Mouse (Mus musculus): ENCODE measurements around the gene Gm20388. TPM values are rescaled to one million over a fixed set of nuclear protein-coding genes. Genes with fewer than 3 reads are reported as not detected.

Gene Gm20388
- polyA plus RNA-seq, 1 experiment from 2014 or later = not detected

DNA sequence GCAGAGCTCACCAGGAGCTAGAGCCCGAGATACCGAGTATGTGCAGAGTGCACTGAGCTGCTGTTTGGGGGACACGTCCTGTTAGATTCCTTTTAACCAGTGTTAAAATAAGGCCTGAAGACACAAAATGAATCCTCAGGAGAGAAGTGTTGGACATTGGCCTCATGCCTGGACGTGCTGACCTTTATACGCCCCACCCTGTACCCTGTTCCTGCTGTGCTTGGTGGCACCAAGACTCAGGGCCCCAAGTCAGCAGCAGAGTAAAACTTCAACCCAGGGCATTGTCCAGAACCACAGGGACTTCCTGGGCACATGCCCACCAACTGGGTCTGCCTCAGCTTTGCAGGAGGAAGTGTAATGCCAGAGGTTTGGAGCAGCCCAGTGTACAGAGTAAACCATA, 2879.2 kb downstream of the Gm20388 start:
- Histone ChIP-seq H3K27me3 (replicated peaks) (no peaks in the 10 kb centered on the region), H3K4me3 (no peak overlapping the region), H3K9me3 (no peaks in the 10 kb centered on the region), H3K9ac (no peak overlapping the region), H3K27ac (replicated peaks) (no peak overlapping the region), H3K4me1 (peaks cover 14% of the 10 kb centered on the region), H3K4me2 (no peak overlapping the region), H3K36me3 (peaks cover 55% of the 10 kb centered on the region)
- 86% methylated on average over 5 of the region's 5 CpGs for WGBS
- no peak for ATAC-seq (ENCODE audit: extremely low read depth, insufficient number of reproducible peaks, low FRiP score, low TSS enrichment)

DNA sequence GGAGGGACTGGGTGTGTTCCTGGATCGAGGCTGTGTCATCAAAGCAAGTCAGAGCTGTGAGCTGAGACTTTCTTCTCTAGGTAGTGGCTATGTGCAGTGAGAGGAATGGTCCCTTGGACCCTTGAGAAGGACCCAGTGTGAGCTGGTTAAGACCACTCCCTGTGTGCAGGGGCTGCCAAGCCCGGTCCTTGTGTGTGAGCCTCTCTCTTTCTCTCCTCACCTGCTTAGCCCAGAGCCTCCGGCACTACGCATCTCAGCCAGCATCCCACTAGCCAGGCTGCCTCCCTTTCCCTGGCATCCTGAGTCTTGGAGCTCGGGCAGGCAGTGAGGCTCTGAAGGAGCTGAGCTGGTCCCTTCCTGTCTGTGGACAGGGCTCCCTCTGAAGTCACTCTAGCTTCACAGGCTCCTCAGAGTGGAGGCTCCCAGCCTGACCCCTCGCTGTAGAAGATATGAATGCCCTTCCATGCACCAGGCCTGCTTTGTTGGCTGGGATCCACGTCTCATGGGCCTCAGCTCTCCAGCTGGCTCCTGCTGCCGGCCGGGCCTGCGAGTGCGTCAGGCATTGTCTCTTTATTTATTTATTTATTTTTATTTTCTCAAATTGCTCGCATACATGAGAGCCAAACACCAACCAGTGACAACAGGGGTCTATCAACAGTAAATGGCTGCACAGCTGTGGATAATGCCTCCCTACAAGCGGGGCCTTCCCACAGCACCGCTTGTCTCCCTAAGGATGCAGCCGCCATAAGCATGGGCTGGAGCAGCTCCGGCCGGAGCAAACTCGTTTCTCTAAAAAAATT, 2882.9 kb downstream of the Gm20388 start:
- H3K27ac ChIP-seq (replicated peaks) = peak overlapping the region; percentile 24; the same call in 1 of the 2 replicates
- ATAC-seq (ENCODE audit: extremely low read depth, insufficient number of reproducible peaks, low FRiP score, low TSS enrichment) = no peak; the same call in 1 of the 2 replicates
- H3K9ac ChIP-seq = peak overlapping the region; percentile 21; the same call in 1 of the 2 replicates

DNA sequence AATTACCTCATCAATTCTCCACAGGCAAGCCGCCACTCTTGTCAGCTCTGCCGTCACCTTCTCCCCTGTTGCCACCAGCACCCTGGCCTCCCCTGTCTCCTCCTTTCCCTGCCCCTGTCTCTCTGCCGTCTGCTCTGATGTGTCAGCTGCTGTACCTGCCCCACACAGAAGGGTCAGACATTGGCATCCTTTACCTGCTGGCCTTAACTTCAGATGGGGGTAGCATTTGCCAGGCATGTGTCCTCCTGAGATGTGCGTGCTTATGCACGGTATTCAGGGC, 2883.5 kb downstream of the Gm20388 start:
- Histone ChIP-seq H3K4me3 (no peak overlapping the region), H3K9me3 (no peaks in the 10 kb centered on the region), H3K27ac (replicated peaks) (no peak overlapping the region), H3K4me1 (peaks cover 14% of the 10 kb centered on the region), H3K4me2 (no peak overlapping the region), H3K36me3 (peaks cover 24% of the 10 kb centered on the region), H3K27me3 (replicated peaks) (no peaks in the 10 kb centered on the region), H3K9ac (0 out of 2 replicates have a peak overlapping the region, but pooled peaks have one; percentile 8)
- no peak for ATAC-seq (ENCODE audit: extremely low read depth, insufficient number of reproducible peaks, low FRiP score, low TSS enrichment)
- 80% methylated on average over 5 of the region's 5 CpGs for WGBS

More for the DNA sequence above, 2882.9 kb downstream of the Gm20388 start:
- Histone ChIP-seq H3K4me1 (peaks cover 14% of the 10 kb centered on the region), H3K4me2 (no peak overlapping the region), H3K4me3 (no peak overlapping the region), H3K9me3 (no peaks in the 10 kb centered on the region), H3K27me3 (replicated peaks) (no peaks in the 10 kb centered on the region), H3K36me3 (peaks cover 29% of the 10 kb centered on the region)
- 63% methylated on average over 18 of the region's 18 CpGs for WGBS

DNA sequence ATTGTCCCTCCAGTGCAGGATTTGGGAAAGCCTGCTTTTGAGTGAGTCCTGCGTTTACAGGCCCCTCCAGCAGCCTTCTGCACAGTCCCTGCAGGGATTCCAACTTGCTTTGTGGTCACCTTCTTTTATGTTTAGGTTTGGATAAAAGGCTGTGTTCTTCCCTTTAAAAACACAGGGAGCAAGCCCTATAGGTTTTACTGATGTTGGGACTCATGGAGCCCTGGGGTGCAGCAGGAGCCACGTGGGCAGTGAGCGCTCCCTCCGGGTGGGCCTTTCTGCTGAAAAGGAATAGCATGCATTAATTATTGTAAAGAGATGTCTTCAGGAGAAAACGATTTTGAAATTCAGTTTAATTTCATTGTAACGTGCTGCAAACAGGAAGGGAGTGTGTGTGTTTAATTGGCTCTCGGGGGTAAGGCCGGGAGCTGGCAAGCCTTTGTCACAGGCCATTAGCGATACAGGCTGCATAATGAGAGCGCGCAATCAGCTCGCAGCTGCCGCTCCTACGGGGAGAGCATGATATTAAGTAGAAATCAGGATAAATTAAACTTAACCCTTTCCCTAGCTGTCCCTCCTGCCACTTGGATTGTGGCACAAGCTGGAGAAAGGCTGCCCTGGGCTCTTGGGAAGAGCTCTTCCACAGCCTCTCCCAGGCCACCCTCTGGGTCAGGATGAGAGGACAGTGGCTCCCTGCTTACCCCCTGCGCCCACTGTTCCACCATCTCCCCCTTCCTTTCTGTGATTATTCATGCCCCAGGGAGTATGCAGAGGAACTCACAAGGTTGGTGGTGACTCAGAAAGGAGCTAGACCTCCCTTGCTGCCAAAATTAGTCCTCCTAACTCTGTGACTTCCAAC, 2893.5 kb downstream of the Gm20388 start:
- Histone ChIP-seq H3K36me3 (peaks cover 19% of the 10 kb centered on the region; the same call in 1 of the 2 replicates), H3K27ac (replicated peaks) (no peak overlapping the region), H3K4me1 (no peaks in the 10 kb centered on the region), H3K27me3 (replicated peaks) (no peaks in the 10 kb centered on the region), H3K9ac (no peak overlapping the region), H3K9me3 (no peaks in the 10 kb centered on the region), H3K4me2 (no peak overlapping the region), H3K4me3 (no peak overlapping the region)
- no peak for ATAC-seq (ENCODE audit: extremely low read depth, insufficient number of reproducible peaks, low FRiP score, low TSS enrichment)
- 49% methylated on average over 15 of the region's 15 CpGs for WGBS

DNA sequence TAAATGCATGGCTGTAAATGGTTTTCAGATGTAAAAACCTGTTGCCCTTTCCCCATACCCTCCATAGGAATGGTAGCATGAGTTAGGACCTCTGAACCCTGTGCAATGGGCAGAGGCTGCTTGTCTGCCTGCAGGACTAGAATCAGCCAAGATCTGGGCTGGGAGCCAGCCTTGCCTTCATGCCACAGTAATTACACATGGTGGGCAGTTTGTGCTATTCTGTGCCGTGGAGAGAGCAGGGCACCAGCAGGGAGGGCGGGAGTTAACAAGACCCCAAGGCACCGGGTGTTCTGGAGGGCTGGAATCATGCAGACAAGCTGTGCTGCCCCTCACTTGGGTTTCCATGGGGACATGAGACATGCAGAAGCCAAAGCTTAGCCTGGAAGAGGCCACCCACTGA, 2894.7 kb downstream of the Gm20388 start:
- Histone ChIP-seq H3K4me3 (no peak overlapping the region), H3K4me1 (no peaks in the 10 kb centered on the region), H3K4me2 (no peak overlapping the region), H3K9me3 (no peaks in the 10 kb centered on the region), H3K27me3 (replicated peaks) (no peaks in the 10 kb centered on the region), H3K36me3 (peaks cover 12% of the 10 kb centered on the region; the same call in 1 of the 2 replicates), H3K9ac (no peak overlapping the region), H3K27ac (replicated peaks) (no peak overlapping the region)
- no peak for ATAC-seq (ENCODE audit: extremely low read depth, insufficient number of reproducible peaks, low FRiP score, low TSS enrichment)
- 43% methylated on average over 3 of the region's 3 CpGs for WGBS

DNA sequence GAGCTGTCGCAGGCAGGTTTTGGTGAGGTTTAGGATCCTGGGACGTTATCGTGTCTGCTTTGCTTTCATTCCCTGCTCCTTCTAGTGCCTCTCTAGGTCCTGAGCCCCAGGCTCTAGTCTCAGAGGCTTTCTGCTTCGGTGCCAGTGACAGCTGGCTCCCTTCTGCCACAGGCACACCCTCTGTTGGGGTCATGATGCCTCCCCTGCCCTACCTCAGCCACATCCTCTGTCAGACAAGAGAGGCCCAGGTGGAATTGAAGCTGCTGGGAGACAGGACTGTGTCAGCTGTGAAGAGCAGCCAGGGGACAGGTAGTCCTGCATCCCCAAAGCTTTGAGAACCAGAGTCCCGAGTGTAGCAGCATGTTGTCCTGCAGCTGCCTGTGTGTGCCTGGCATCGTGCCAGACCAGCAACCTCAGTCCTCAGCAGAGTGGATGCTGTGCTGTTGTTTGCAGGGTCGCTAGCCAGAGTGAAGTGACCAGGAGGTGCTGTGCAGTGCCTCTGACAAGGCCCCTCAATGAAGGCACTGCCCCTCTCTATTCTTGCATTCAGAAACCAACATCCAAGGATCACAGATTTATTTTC, 2896.4 kb downstream of the Gm20388 start:
- WGBS = 63% methylated on average over 7 of the region's 7 CpGs
- no peak overlapping the region for H3K27ac ChIP-seq (replicated peaks)

DNA sequence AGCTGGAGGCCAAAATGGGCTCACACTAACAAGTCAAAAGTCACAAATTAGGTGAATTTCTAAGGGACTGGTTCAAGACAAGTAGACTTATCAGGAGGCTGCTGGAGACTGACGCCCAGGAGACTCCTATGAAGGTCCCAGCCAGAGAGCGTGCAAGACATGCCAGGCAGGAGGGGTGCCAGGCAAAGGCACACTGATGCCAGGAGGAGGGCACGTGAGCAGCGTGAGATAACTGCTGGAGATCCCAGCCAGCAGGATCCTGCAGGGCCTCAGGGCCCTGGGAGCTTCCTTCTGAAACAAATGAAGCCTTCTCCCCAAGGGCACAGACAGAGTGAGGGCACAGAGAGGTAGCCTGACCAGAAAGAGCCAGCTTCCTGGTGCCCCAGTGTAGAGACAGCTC, 2897.3 kb downstream of the Gm20388 start:
- no peak for ATAC-seq (ENCODE audit: extremely low read depth, insufficient number of reproducible peaks, low FRiP score, low TSS enrichment)
- H3K9ac ChIP-seq = no peak overlapping the region
- no peak overlapping the region for H3K4me3 ChIP-seq
- peaks cover 11% of the 10 kb centered on the region; the same call in 1 of the 2 replicates for H3K36me3 ChIP-seq
- H3K9me3 ChIP-seq = no peaks in the 10 kb centered on the region
- no peaks in the 10 kb centered on the region for H3K4me1 ChIP-seq
- 89% methylated on average over 4 of the region's 4 CpGs for WGBS
- 0 out of 2 replicates have a peak, but pooled peaks cover under 1% of the 10 kb centered on the region for H3K27me3 ChIP-seq (replicated peaks)
- no peak overlapping the region for H3K4me2 ChIP-seq
- H3K27ac ChIP-seq (replicated peaks) = no peak overlapping the region

More for the DNA sequence above, 2896.4 kb downstream of the Gm20388 start:
- H3K9me3 ChIP-seq = no peaks in the 10 kb centered on the region
- no peaks in the 10 kb centered on the region for H3K4me1 ChIP-seq
- no peak for ATAC-seq (ENCODE audit: extremely low read depth, insufficient number of reproducible peaks, low FRiP score, low TSS enrichment)
- no peaks in the 10 kb centered on the region for H3K27me3 ChIP-seq (replicated peaks)
- H3K36me3 ChIP-seq = peaks cover 16% of the 10 kb centered on the region; the same call in 1 of the 2 replicates
- no peak overlapping the region for H3K4me2 ChIP-seq
- no peak overlapping the region for H3K9ac ChIP-seq
- no peak overlapping the region for H3K4me3 ChIP-seq

DNA sequence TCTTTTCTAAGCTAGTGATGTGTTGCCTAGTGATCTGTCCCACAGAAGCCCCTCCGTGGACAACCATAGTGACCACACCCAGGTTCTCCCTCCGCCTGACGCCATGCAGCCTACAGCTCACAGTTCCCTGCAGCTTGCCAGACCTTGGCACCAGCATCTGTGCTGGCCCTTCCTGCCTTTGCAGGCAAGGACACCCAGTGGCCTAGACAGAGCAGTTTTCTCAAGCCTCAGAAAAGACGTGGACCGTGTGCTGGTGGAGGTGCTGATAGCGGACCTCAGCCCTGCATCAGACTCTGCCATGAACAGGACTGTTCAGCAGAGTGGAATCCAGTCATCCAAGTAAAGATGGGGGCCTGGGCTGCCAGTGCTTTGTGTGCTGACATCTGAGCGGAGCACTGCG, 2899.7 kb downstream of the Gm20388 start:
- H3K4me1 ChIP-seq = peaks cover 6% of the 10 kb centered on the region
- H3K4me2 ChIP-seq = no peak overlapping the region
- no peaks in the 10 kb centered on the region for H3K9me3 ChIP-seq
- no peak overlapping the region for H3K4me3 ChIP-seq
- no peak overlapping the region for H3K9ac ChIP-seq
- ATAC-seq (ENCODE audit: extremely low read depth, insufficient number of reproducible peaks, low FRiP score, low TSS enrichment) = no peak
- peaks cover 25% of the 10 kb centered on the region for H3K36me3 ChIP-seq
- no peak overlapping the region for H3K27ac ChIP-seq (replicated peaks)
- H3K27me3 ChIP-seq (replicated peaks) = 0 out of 2 replicates have a peak, but pooled peaks cover 6% of the 10 kb centered on the region
- WGBS = 70% methylated on average over 8 of the region's 8 CpGs

DNA sequence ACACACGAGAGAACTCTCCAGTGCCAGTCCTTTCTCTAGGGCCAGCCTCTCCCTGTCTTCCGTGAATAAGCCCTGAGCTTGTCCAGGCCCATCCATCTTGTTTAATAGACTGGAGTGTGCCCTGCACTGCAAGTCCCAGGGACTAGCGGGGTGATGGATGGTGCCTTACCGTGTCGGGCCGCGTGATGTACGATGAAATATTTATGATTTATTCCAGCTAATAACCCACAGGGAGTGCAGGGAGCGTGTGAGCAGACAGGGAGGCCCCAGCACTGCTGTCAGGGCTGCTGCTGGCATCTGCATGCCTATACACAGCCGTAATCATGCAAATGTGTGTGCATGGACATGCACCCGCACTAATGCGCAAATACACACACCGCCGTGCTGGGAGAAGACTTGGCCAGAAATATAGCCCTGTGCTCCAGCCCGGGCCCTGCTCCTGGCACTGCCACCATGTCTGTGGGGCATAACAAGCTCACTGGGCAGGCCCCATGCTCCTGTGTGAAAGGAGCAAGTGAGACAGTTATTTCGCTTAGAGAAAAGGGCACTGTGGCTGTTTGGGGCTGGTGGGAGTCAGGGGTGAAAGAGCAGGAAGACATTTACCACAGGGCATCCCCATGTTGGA, 2901.3 kb downstream of the Gm20388 start:
- WGBS = 88% methylated on average over 16 of the region's 16 CpGs
- H3K27ac ChIP-seq (replicated peaks) = no peak overlapping the region
- peaks cover 25% of the 10 kb centered on the region for H3K36me3 ChIP-seq
- no peak overlapping the region for H3K4me3 ChIP-seq
- H3K4me2 ChIP-seq = no peak overlapping the region
- no peaks in the 10 kb centered on the region for H3K9me3 ChIP-seq
- H3K9ac ChIP-seq = no peak overlapping the region
- ATAC-seq (ENCODE audit: extremely low read depth, insufficient number of reproducible peaks, low FRiP score, low TSS enrichment) = no peak
- peaks cover 6% of the 10 kb centered on the region for H3K4me1 ChIP-seq
- 0 out of 2 replicates have a peak, but pooled peaks cover 6% of the 10 kb centered on the region for H3K27me3 ChIP-seq (replicated peaks)

DNA sequence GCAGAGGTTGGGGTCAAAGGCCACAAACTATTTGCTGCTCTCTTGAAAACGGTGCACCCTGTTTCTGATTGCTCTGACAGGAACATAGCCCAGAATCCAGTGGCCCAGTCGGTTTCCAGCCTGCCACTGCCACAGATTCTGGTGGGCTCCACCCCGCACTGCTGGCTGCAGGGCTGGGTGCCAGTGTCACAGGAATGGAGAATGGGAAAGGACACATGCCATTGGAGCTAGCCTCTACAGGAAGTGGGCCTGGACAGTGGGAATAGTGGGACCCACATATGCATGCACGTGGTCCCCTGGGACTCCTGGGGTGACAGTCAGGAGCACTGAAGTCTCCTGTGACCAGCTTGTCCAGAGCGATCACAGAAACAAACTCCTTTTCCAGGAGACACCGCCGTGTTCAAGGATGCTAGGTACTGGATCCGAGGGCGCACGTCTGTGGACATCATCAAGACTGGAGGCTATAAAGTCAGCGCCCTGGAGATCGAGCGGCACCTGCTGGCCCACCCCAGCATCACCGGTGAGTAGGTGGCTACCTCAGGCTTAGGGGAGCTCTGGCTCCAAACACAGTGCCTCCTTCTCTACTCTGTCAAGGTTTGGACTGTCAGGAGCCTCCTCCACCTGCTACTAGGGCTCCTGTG, 2902.1 kb downstream of the Gm20388 start:
- peaks cover 10% of the 10 kb centered on the region for H3K4me1 ChIP-seq
- H3K9ac ChIP-seq = no peak overlapping the region
- H3K9me3 ChIP-seq = no peaks in the 10 kb centered on the region
- no peak for ATAC-seq (ENCODE audit: extremely low read depth, insufficient number of reproducible peaks, low FRiP score, low TSS enrichment)
- H3K4me2 ChIP-seq = no peak overlapping the region
- 72% methylated on average over 14 of the region's 14 CpGs for WGBS
- 0 out of 2 replicates have a peak, but pooled peaks cover 6% of the 10 kb centered on the region for H3K27me3 ChIP-seq (replicated peaks)
- peaks cover 29% of the 10 kb centered on the region for H3K36me3 ChIP-seq
- no peak overlapping the region for H3K4me3 ChIP-seq
- H3K27ac ChIP-seq (replicated peaks) = no peak overlapping the region

Data from heart, embryonic 13.5 days (tissue).